Mouse (Mus musculus): ENCODE data around the gene Rtn2.

DNA sequence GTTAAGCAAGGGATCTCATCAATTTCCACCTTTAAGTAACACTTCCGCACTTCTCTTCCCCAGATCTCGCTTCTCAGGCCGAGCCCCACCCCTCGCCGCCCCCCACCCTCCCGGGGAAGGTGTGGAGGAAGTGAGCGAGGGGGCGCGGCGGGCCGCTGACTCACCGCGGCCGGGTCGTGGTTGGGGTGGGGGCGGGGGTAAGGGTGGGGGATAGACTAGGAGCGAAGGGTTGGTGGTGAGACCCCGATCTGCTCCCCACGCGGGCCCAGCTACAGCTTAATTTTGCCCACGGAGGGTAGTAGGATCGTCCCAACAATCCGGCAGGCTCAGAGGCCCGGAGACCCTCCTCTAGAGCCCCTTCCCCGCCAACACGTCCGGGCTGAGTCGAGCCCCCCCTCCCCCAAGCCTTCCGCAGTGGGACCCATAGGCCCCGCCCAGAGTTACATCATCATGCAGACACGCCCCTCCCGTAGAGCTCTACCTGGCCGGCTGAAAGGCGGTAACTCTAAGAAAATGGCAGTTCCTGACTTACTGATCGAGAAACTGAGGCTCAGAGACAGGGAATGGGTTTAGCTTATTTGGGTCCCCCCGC lies 10.2 kb upstream of the Rtn2 start:
- TF ChIP-seq CTCF (IDR thresholded peaks at IDR 0.05; ENCODE audit: low read depth, low read length) (no peak), POLR2A (IDR thresholded peaks at IDR 0.05; ENCODE audit: insufficient read depth, low read length) (no peak)

Data from ES-Bruce4 (cell line).